Mouse (Mus musculus): ENCODE measurements around the gene Nifk. TPM values are rescaled to one million over a fixed set of nuclear protein-coding genes. Genes with fewer than 3 reads are reported as not detected.
A peak's percentile ranks its signal among the peaks of the same experiment; 100 is the strongest.

Nifk gene
- total and polyA plus RNA-seq, 3 experiments = 74.2 to 219 (median 144) TPM

GRCm38 (mm10) chr1:118296673-118297072 is 25.0 kb upstream of the Nifk start:
- H3K4me3 ChIP-seq (replicated peaks in 1 of 3; ENCODE audit: low read depth in 2 of 3, low read length in 2 of 3, poor library complexity in 1 of 3) = no peak overlapping the region
- no peak for DNase-seq (ENCODE audit: extremely low read depth)
- no peaks in the 10 kb centered on the region for H3K4me1 ChIP-seq (ENCODE audit: control insufficient read depth in 1 of 2, insufficient read depth in 2 of 2)
- H3K4me2 ChIP-seq (ENCODE audit: insufficient read depth, low read depth, poor library complexity, severe bottlenecking) = no peak overlapping the region
- no peaks in the 10 kb centered on the region for H3K27me3 ChIP-seq (replicated peaks)
- H3K79me2 ChIP-seq (replicated peaks; ENCODE audit: control insufficient read depth, extremely low read depth, insufficient read depth, poor library complexity, severe bottlenecking) = no peaks in the 10 kb centered on the region
- H3K36me3 ChIP-seq (replicated peaks in 1 of 2; ENCODE audit: control insufficient read depth in 1 of 2, insufficient read depth in 1 of 2, low read length in 1 of 2) = peaks cover 37 to 77% of the 10 kb centered on the region in 2 experiments
- dilution Hi-C loops (cut with MboI; ENCODE audit: extremely low pct_ligation_motif_present, extremely low pct_unique_long_range_greater_than_20kb, low sequenced_read_pairs) (no loop called here), in situ Hi-C loops (cut with MboI; ENCODE audit: low pct_ligation_motif_present, low pct_unique_long_range_greater_than_20kb, low sequenced_read_pairs) (no loop called here)
- no peak for TF ChIP-seq POLR2A (IDR thresholded peaks at IDR 0.05; ENCODE audit: low read depth, low read length)
- TF ChIP-seq UBTF (IDR thresholded peaks at IDR 0.05; ENCODE audit: low read depth, low read length) = no peak
- no peak overlapping the region for H3K27ac ChIP-seq (ENCODE audit: insufficient read depth, low read depth)
- H3K9ac ChIP-seq (ENCODE audit: insufficient read depth, low read depth) = no peak overlapping the region
- H3K9me3 ChIP-seq (replicated peaks; ENCODE audit: low read length) = no peaks in the 10 kb centered on the region

- Histone ChIP-seq H3K9me3 (replicated peaks; ENCODE audit: low read length) (no peaks in the 10 kb centered on the region), H3K4me2 (ENCODE audit: insufficient read depth, low read depth, poor library complexity, severe bottlenecking) (no peak overlapping the region), H3K36me3 (replicated peaks in 1 of 2; ENCODE audit: control insufficient read depth in 1 of 2, insufficient read depth in 1 of 2, low read length in 1 of 2) (peaks cover 46 to 88% of the 10 kb centered on the region in 2 experiments), H3K4me1 (ENCODE audit: control insufficient read depth in 1 of 2, insufficient read depth in 2 of 2) (no peaks in the 10 kb centered on the region), H3K27ac (ENCODE audit: insufficient read depth, low read depth) (no peak overlapping the region), H3K27me3 (replicated peaks) (no peaks in the 10 kb centered on the region), H3K4me3 (replicated peaks in 1 of 3; ENCODE audit: low read depth in 2 of 3, low read length in 2 of 3, poor library complexity in 1 of 3) (no peak overlapping the region), H3K79me2 (replicated peaks; ENCODE audit: control insufficient read depth, extremely low read depth, insufficient read depth, poor library complexity, severe bottlenecking) (no peaks in the 10 kb centered on the region), H3K9ac (ENCODE audit: insufficient read depth, low read depth) (no peak overlapping the region)
- dilution Hi-C loops (cut with MboI; ENCODE audit: extremely low pct_ligation_motif_present, extremely low pct_unique_long_range_greater_than_20kb, low sequenced_read_pairs) (no loop called here), in situ Hi-C loops (cut with MboI; ENCODE audit: low pct_ligation_motif_present, low pct_unique_long_range_greater_than_20kb, low sequenced_read_pairs) (no loop called here)
- no peak for DNase-seq (ENCODE audit: extremely low read depth)
- TF ChIP-seq MAZ (IDR thresholded peaks at IDR 0.05; ENCODE audit: low read depth, low read length) (no peak), USF1 (IDR thresholded peaks at IDR 0.05; ENCODE audit: low read depth, low read length) (no peak), MXI1 (IDR thresholded peaks at IDR 0.05; ENCODE audit: low read depth, low read length) (no peak), POLR2AphosphoS2 (IDR thresholded peaks at IDR 0.05; ENCODE audit: low read depth, low read length) (no peak), POLR2A (IDR thresholded peaks at IDR 0.05; ENCODE audit: low read depth, low read length) (no peak), ZC3H11A (IDR thresholded peaks at IDR 0.05; ENCODE audit: low read depth, low read length) (no peak), ZMIZ1 (IDR thresholded peaks at IDR 0.05; ENCODE audit: low read depth, low read length) (no peak), PAX5 (IDR thresholded peaks at IDR 0.05; ENCODE audit: low read length) (no peak), MAX (IDR thresholded peaks at IDR 0.05; ENCODE audit: low read length) (no peak)
These were observed 23.9 kb upstream of the Nifk start for GRCm38 (mm10) chr1:118297719-118298118.

GRCm38 (mm10) chr1:118310780-118311621 is 10.6 kb upstream of the Nifk start:
- H3K4me3 ChIP-seq (replicated peaks in 1 of 3; ENCODE audit: low read depth in 2 of 3, low read length in 2 of 3, poor library complexity in 1 of 3) = peak overlapping the region; percentile 78 to 93 (median 91)
- H3K9ac ChIP-seq (ENCODE audit: insufficient read depth, low read depth) = peak overlapping the region; percentile 80
- no peaks in the 10 kb centered on the region for H3K9me3 ChIP-seq (replicated peaks; ENCODE audit: low read length)
- peaks cover 15% of the 10 kb centered on the region for H3K27me3 ChIP-seq (replicated peaks)
- in situ Hi-C loops (cut with MboI; ENCODE audit: low pct_ligation_motif_present, low pct_unique_long_range_greater_than_20kb, low sequenced_read_pairs) = no loop called here
- peaks cover 24% of the 10 kb centered on the region for H3K79me2 ChIP-seq (replicated peaks; ENCODE audit: control insufficient read depth, extremely low read depth, insufficient read depth, poor library complexity, severe bottlenecking)
- DNase-seq (ENCODE audit: extremely low read depth) = peak; percentile 86
- H3K4me2 ChIP-seq (ENCODE audit: insufficient read depth, low read depth, poor library complexity, severe bottlenecking) = peak overlapping the region; percentile 99; the same call in 1 of the 2 replicates
- peaks cover 3 to 16% of the 10 kb centered on the region in 2 experiments; a peak in 3 of 4 replicates for H3K4me1 ChIP-seq (ENCODE audit: control insufficient read depth in 1 of 2, insufficient read depth in 2 of 2)
- dilution Hi-C loops (cut with MboI; ENCODE audit: extremely low pct_ligation_motif_present, extremely low pct_unique_long_range_greater_than_20kb, low sequenced_read_pairs) = no loop called here
- H3K27ac ChIP-seq (ENCODE audit: insufficient read depth, low read depth) = peak overlapping the region; percentile 84
- H3K36me3 ChIP-seq (replicated peaks in 1 of 2; ENCODE audit: control insufficient read depth in 1 of 2, insufficient read depth in 1 of 2, low read length in 1 of 2) = peaks cover 12 to 22% of the 10 kb centered on the region in 2 experiments
- TF ChIP-seq CHD2 (IDR thresholded peaks at IDR 0.05; ENCODE audit: low read length) (no peak; the same call in 1 of the 2 replicates), SMC3 (IDR thresholded peaks at IDR 0.05; ENCODE audit: low read depth, low read length) (no peak), CHD1 (IDR thresholded peaks at IDR 0.05; ENCODE audit: low read depth, low read length) (no peak), ELF1 (IDR thresholded peaks at IDR 0.05; ENCODE audit: low read depth, low read length) (peak; percentile 77), IRF4 (IDR thresholded peaks at IDR 0.05; ENCODE audit: low read depth, low read length) (peak; percentile 67), EP300 (IDR thresholded peaks at IDR 0.05; ENCODE audit: low read length) (no peak), JUND (conservative IDR thresholded peaks at IDR 0.05; ENCODE audit: low read depth, low read length) (no peak), ETS1 (conservative IDR thresholded peaks at IDR 0.05; ENCODE audit: low read depth, low read length) (peak; percentile 26), MXI1 (IDR thresholded peaks at IDR 0.05; ENCODE audit: low read depth, low read length) (peak; percentile 78), SIN3A (IDR thresholded peaks at IDR 0.05; ENCODE audit: low read length) (peak; percentile 94), MAFK (IDR thresholded peaks at IDR 0.05; ENCODE audit: insufficient replicate concordance, low read length) (no peak), MAZ (IDR thresholded peaks at IDR 0.05; ENCODE audit: low read depth, low read length) (0 out of 2 replicates have a peak, but pooled peaks have one; percentile 32), ZMIZ1 (IDR thresholded peaks at IDR 0.05; ENCODE audit: low read depth, low read length) (peak; percentile 70; the same call in 1 of the 2 replicates), USF1 (IDR thresholded peaks at IDR 0.05; ENCODE audit: low read depth, low read length) (no peak), POLR2AphosphoS2 (IDR thresholded peaks at IDR 0.05; ENCODE audit: low read depth, low read length) (peak; percentile 76; the same call in 1 of the 2 replicates), BHLHE40 (IDR thresholded peaks at IDR 0.05; ENCODE audit: low read depth, low read length) (peak; percentile 99), POLR2A (IDR thresholded peaks at IDR 0.05; ENCODE audit: low read depth, low read length) (peak; percentile 84), RCOR1 (conservative IDR thresholded peaks at IDR 0.05; ENCODE audit: low read depth, low read length) (no peak), ZC3H11A (IDR thresholded peaks at IDR 0.05; ENCODE audit: low read depth, low read length) (no peak), HCFC1 (IDR thresholded peaks at IDR 0.05; ENCODE audit: low read depth, low read length) (peak; percentile 96)
